Mouse (Mus musculus) mammary gland, adult 2 months (tissue): Measurements from ENCODE around the gene F830045P16Rik. TPM values are rescaled to one million over a fixed set of nuclear protein-coding genes. Genes with fewer than 3 reads are reported as not detected.

Experiments
- polyA plus RNA-seq: library from polyadenylated mRNA; depleted of rRNA; stranded (reverse); fragments of >200 nt; gene quantifications from 2 replicates; pipeline ENCODE4 v1.2.3, GENCODE M21; 2012; ENCODE audit warnings: low replicate concordance; rRNA removed

F830045P16Rik gene
- polyA plus RNA-seq = 0.08 and 0.19 TPM in 2 replicates

GRCm38 (mm10) chr2:129536377-129536776 is at the start of gene F830045P16Rik:
Gene F830045P16Rik, minus strand, starts transcription at chr2:129536602.

Other genes with a start within 250 kb of the F830045P16Rik start
- 0.14 and 0.17 TPM in 2 replicates for gene Ckap2l, start 239.4 kb downstream of the F830045P16Rik start, polyA plus RNA-seq
- gene Il1a, start 226.6 kb downstream of the F830045P16Rik start, polyA plus RNA-seq = 0.10 and 0.59 TPM in 2 replicates
- gene Il1b, start 165.5 kb downstream of the F830045P16Rik start, polyA plus RNA-seq = 0.19 and 1.1 TPM in 2 replicates
- gene Sirpa, start 56.2 kb upstream of the F830045P16Rik start, polyA plus RNA-seq = 72.3 and 74.6 TPM in 2 replicates
- gene Pdyn, start 163.2 kb upstream of the F830045P16Rik start, polyA plus RNA-seq = not detected in 2 replicates